ENCODE assay signal across 9 mouse cellular contexts in the genomic region with DNA sequence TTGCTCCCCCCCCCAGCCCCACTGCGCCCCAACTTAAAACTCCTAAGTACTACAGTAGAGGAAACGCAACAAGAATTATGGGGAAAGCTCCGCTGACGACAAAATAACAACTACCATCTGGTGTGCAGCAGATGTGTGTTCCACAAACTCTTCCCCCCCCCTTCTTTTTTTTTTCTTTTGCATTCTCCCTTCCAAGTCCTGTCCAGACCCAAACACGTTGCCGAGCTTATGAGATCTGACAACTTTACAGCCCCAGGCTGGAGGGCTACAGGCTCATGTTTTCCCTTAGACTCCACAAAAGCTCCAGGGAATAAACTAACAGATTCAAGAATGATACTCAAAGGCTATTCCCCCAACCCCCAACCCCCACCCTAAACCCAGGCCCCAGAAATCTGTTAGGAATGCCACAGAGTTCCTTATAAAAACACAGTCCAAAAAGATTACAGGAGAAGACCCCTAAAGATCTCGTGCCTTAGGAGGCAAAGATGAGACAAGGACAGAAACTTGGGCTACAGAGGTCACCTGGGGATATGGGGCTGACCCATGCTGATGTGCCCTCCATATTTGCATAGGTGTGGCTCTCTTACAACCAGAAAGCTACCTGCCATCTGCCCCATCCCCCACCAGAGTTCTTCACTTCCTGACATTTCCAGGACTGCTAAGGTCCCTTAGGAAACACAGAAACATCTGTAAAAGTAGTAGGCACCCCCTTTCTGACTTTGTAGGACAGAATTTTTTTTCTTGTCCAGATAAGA.
A peak's percentile ranks its signal among the peaks of the same experiment; 100 is the strongest.
DNase-seq lines count a peak whose midpoint lies in the region; ATAC-seq lines count a peak whose summit lies in the region.
"Had no signal": no experiment of that assay in that cellular context is flagged by ENCODE, and none has a peak within 500 bp of the region (broad histone marks: within the 10 kb centered on the region; RNA-seq: fewer than 3 reads in every experiment).

No protein-coding gene starts in this region.

- no peaks in the 10 kb centered on the region for H3K36me3 ChIP-seq in forebrain, embryonic 16.5 days (ENCODE audit: control insufficient read depth, insufficient read depth)
- H3K36me3 ChIP-seq: liver, embryonic 15.5 days had no signal

- 17% methylated on average over 6 of the region's 7 CpGs for WGBS in forebrain, embryonic 16.5 days

- H3K9me3 ChIP-seq in forebrain, embryonic 16.5 days (ENCODE audit: control insufficient read depth, low read length) = no peaks in the 10 kb centered on the region
- H3K9me3 ChIP-seq: liver, embryonic 15.5 days had no signal

- H3K27ac ChIP-seq in forebrain, embryonic 16.5 days (ENCODE audit: low read length) = peak overlapping the region; percentile 15
- H3K27ac ChIP-seq: liver, embryonic 15.5 days had no signal

- H3K27me3 ChIP-seq in forebrain, embryonic 16.5 days (replicated peaks; ENCODE audit: control insufficient read depth, insufficient read depth, low read length) = no peaks in the 10 kb centered on the region
- H3K27me3 ChIP-seq: liver, embryonic 15.5 days had no signal

- H3K4me2 ChIP-seq in forebrain, embryonic 16.5 days (ENCODE audit: low read length) = no peak overlapping the region
- H3K4me2 ChIP-seq: liver, embryonic 15.5 days had no signal

- no peak overlapping the region for H3K4me3 ChIP-seq in forebrain, embryonic 16.5 days (replicated peaks; ENCODE audit: low read length)
- H3K4me3 ChIP-seq: liver, embryonic 15.5 days had no signal

- peak; percentile 77 for ATAC-seq in forebrain, embryonic 16.5 days
- ATAC-seq in erythroid progenitor cell, adult 5-6 weeks (replicated peaks; ENCODE audit: low FRiP score, poor library complexity, severe bottlenecking) = no peak

- H3K4me1 ChIP-seq in forebrain, embryonic 16.5 days (replicated peaks; ENCODE audit: control insufficient read depth, insufficient read depth, low read length) = peaks cover 14% of the 10 kb centered on the region
- H3K4me1 ChIP-seq: liver, embryonic 15.5 days had no signal

- no peak overlapping the region for H3K9ac ChIP-seq in forebrain, embryonic 16.5 days (replicated peaks; ENCODE audit: low read depth, low read length)
- H3K9ac ChIP-seq: liver, embryonic 15.5 days had no signal

- intact Hi-C loops in heart, postnatal 25 days (cut with DNase I) = no loop called here

- DNase-seq in heart, adult 18-20 months = peak; percentile 35 to 46
- no peak for DNase-seq in heart, postnatal 25 days (ENCODE audit: low spot score)
- peak; percentile 80 for DNase-seq in ES-CJ7 (ENCODE audit: low read depth, low spot score)
- DNase-seq in mesoderm, embryonic 11.5 days (ENCODE audit: low read depth, low spot score) = peak; percentile 65
- DNase-seq in cerebellum, adult 9-11 months = no peak
- DNase-seq in frontal cortex, postnatal 36 days (ENCODE audit: low spot score in 2 of 2) = no peak

Comparison
In these comparisons a context has a peak if more than half of its experiments do, and no peak if none do; other contexts are left out.
1. DNase-seq: peak in heart, adult 18-20 months (2 of 2), ES-CJ7 (single experiment) and mesoderm, embryonic 11.5 days (single experiment); none in heart, postnatal 25 days (single experiment), cerebellum, adult 9-11 months (single experiment) and frontal cortex, postnatal 36 days (0 of 2).